Mouse (Mus musculus): ENCODE measurements around the gene Pum2. TPM values are rescaled to one million over a fixed set of nuclear protein-coding genes. Genes with fewer than 3 reads are reported as not detected.

Gene Pum2
- polyA plus RNA-seq, 1 experiment = 149 TPM

- 52% methylated on average over 9 of the region's 9 CpGs for WGBS
- no peak overlapping the region for H3K4me3 ChIP-seq (ENCODE audit: control insufficient read depth, insufficient read depth, low read length)
- H3K27me3 ChIP-seq (ENCODE audit: control insufficient read depth, insufficient read depth, low read length) = no peaks in the 10 kb centered on the region
These were observed 110.3 kb downstream of the Pum2 start for GRCm38 (mm10) chr12:8784189-8784588.

GRCm38 (mm10) chr12:8786476-8786875 is 112.5 kb downstream of the Pum2 start:
- no peaks in the 10 kb centered on the region for H3K27me3 ChIP-seq (ENCODE audit: control insufficient read depth, insufficient read depth, low read length)
- TF ChIP-seq POLR2A (IDR thresholded peaks at IDR 0.05; ENCODE audit: control insufficient read depth, extremely low read depth, insufficient read depth, low read length, poor library complexity) (no peak), CTCF (IDR thresholded peaks at IDR 0.05; ENCODE audit: borderline replicate concordance, control insufficient read depth, extremely low read depth, insufficient read depth, low read length, poor library complexity) (no peak)
- peaks cover 19% of the 10 kb centered on the region for H3K4me1 ChIP-seq (replicated peaks; ENCODE audit: control insufficient read depth, insufficient read depth, low read length)
- H3K27ac ChIP-seq (ENCODE audit: control insufficient read depth, insufficient read depth, low read length) = no peak overlapping the region
- DNase-seq = no peak
- no peaks in the 10 kb centered on the region for H3K36me3 ChIP-seq (ENCODE audit: control insufficient read depth, insufficient read depth, low read length)
- 58% methylated on average over 5 of the region's 5 CpGs for WGBS
- H3K4me3 ChIP-seq (ENCODE audit: control insufficient read depth, insufficient read depth, low read length) = no peak overlapping the region

More at GRCm38 (mm10) chr12:8784189-8784588, 110.3 kb downstream of the Pum2 start:
- DNase-seq = no peak
- Histone ChIP-seq H3K27ac (ENCODE audit: control insufficient read depth, insufficient read depth, low read length) (no peak overlapping the region), H3K4me1 (replicated peaks; ENCODE audit: control insufficient read depth, insufficient read depth, low read length) (peaks cover 33% of the 10 kb centered on the region), H3K36me3 (ENCODE audit: control insufficient read depth, insufficient read depth, low read length) (no peaks in the 10 kb centered on the region)
- no peak for TF ChIP-seq POLR2A (IDR thresholded peaks at IDR 0.05; ENCODE audit: control insufficient read depth, extremely low read depth, insufficient read depth, low read length, poor library complexity)
- TF ChIP-seq CTCF (IDR thresholded peaks at IDR 0.05; ENCODE audit: borderline replicate concordance, control insufficient read depth, extremely low read depth, insufficient read depth, low read length, poor library complexity) = no peak

- TF ChIP-seq CTCF (IDR thresholded peaks at IDR 0.05; ENCODE audit: borderline replicate concordance, control insufficient read depth, extremely low read depth, insufficient read depth, low read length, poor library complexity) (no peak), POLR2A (IDR thresholded peaks at IDR 0.05; ENCODE audit: control insufficient read depth, extremely low read depth, insufficient read depth, low read length, poor library complexity) (no peak)
- peak; percentile 42 for DNase-seq
- WGBS = 24% methylated on average over 12 of the region's 12 CpGs
- Histone ChIP-seq H3K36me3 (ENCODE audit: control insufficient read depth, insufficient read depth, low read length) (no peaks in the 10 kb centered on the region), H3K4me1 (replicated peaks; ENCODE audit: control insufficient read depth, insufficient read depth, low read length) (peaks cover 17% of the 10 kb centered on the region), H3K4me3 (ENCODE audit: control insufficient read depth, insufficient read depth, low read length) (no peak overlapping the region), H3K27me3 (ENCODE audit: control insufficient read depth, insufficient read depth, low read length) (no peaks in the 10 kb centered on the region), H3K27ac (ENCODE audit: control insufficient read depth, insufficient read depth, low read length) (no peak overlapping the region)
These were observed 113.2 kb downstream of the Pum2 start for GRCm38 (mm10) chr12:8786984-8787730.

GRCm38 (mm10) chr12:8788469-8788868 is 114.5 kb downstream of the Pum2 start:
- WGBS = 95% methylated on average over 3 of the region's 3 CpGs
- H3K4me1 ChIP-seq (replicated peaks; ENCODE audit: control insufficient read depth, insufficient read depth, low read length) = peaks cover 17% of the 10 kb centered on the region

GRCm38 (mm10) chr12:8790615-8791014 is 116.7 kb downstream of the Pum2 start:
- Histone ChIP-seq H3K4me3 (ENCODE audit: control insufficient read depth, insufficient read depth, low read length) (no peak overlapping the region), H3K27me3 (ENCODE audit: control insufficient read depth, insufficient read depth, low read length) (no peaks in the 10 kb centered on the region), H3K4me1 (replicated peaks; ENCODE audit: control insufficient read depth, insufficient read depth, low read length) (peaks cover 26% of the 10 kb centered on the region), H3K27ac (ENCODE audit: control insufficient read depth, insufficient read depth, low read length) (no peak overlapping the region), H3K36me3 (ENCODE audit: control insufficient read depth, insufficient read depth, low read length) (no peaks in the 10 kb centered on the region)
- TF ChIP-seq POLR2A (IDR thresholded peaks at IDR 0.05; ENCODE audit: control insufficient read depth, extremely low read depth, insufficient read depth, low read length, poor library complexity) = no peak
- TF ChIP-seq CTCF (IDR thresholded peaks at IDR 0.05; ENCODE audit: borderline replicate concordance, control insufficient read depth, extremely low read depth, insufficient read depth, low read length, poor library complexity) = no peak
- WGBS = 93% methylated on average over 12 of the region's 12 CpGs
- no peak for DNase-seq

More at GRCm38 (mm10) chr12:8788469-8788868, 114.5 kb downstream of the Pum2 start:
- Histone ChIP-seq H3K27me3 (ENCODE audit: control insufficient read depth, insufficient read depth, low read length) (no peaks in the 10 kb centered on the region), H3K4me3 (ENCODE audit: control insufficient read depth, insufficient read depth, low read length) (no peak overlapping the region), H3K36me3 (ENCODE audit: control insufficient read depth, insufficient read depth, low read length) (no peaks in the 10 kb centered on the region), H3K27ac (ENCODE audit: control insufficient read depth, insufficient read depth, low read length) (no peak overlapping the region)
- no peak for TF ChIP-seq POLR2A (IDR thresholded peaks at IDR 0.05; ENCODE audit: control insufficient read depth, extremely low read depth, insufficient read depth, low read length, poor library complexity)
- TF ChIP-seq CTCF (IDR thresholded peaks at IDR 0.05; ENCODE audit: borderline replicate concordance, control insufficient read depth, extremely low read depth, insufficient read depth, low read length, poor library complexity) = no peak
- DNase-seq = no peak

GRCm38 (mm10) chr12:8793410-8794051 is 119.6 kb downstream of the Pum2 start:
- Histone ChIP-seq H3K27me3 (ENCODE audit: control insufficient read depth, insufficient read depth, low read length) (no peaks in the 10 kb centered on the region), H3K4me1 (replicated peaks; ENCODE audit: control insufficient read depth, insufficient read depth, low read length) (peaks cover 9% of the 10 kb centered on the region), H3K36me3 (ENCODE audit: control insufficient read depth, insufficient read depth, low read length) (no peaks in the 10 kb centered on the region), H3K27ac (ENCODE audit: control insufficient read depth, insufficient read depth, low read length) (no peak overlapping the region), H3K4me3 (ENCODE audit: control insufficient read depth, insufficient read depth, low read length) (no peak overlapping the region)
- TF ChIP-seq CTCF (IDR thresholded peaks at IDR 0.05; ENCODE audit: borderline replicate concordance, control insufficient read depth, extremely low read depth, insufficient read depth, low read length, poor library complexity) = no peak
- TF ChIP-seq POLR2A (IDR thresholded peaks at IDR 0.05; ENCODE audit: control insufficient read depth, extremely low read depth, insufficient read depth, low read length, poor library complexity) = no peak
- 94% methylated on average over 2 of the region's 2 CpGs for WGBS
- no peak for DNase-seq
